Mouse (Mus musculus): ENCODE measurements around the gene 1700010I14Rik. TPM values are rescaled to one million over a fixed set of nuclear protein-coding genes. Genes with fewer than 3 reads are reported as not detected.
A peak's percentile ranks its signal among the peaks of the same experiment; 100 is the strongest.

Gene 1700010I14Rik
- total and polyA plus RNA-seq, 2 experiments from 2014 or later = 2.2 to 3.6 TPM

GRCm38 (mm10) chr17:8991160-8991559 is 3.0 kb downstream of the 1700010I14Rik start:
- peak; percentile 62 for DNase-seq (ENCODE audit: low spot score)
- Histone ChIP-seq H3K4me3 (ENCODE audit: low read depth, low read length) (no peak overlapping the region), H3K4me2 (ENCODE audit: low read depth, low read length, poor library complexity, severe bottlenecking) (no peak overlapping the region), H3K36me3 (ENCODE audit: insufficient read depth, low read length) (no peaks in the 10 kb centered on the region; the same call in 1 of the 2 replicates), H3K4me1 (ENCODE audit: insufficient read depth, low read length) (no peaks in the 10 kb centered on the region), H3K27ac (ENCODE audit: low read depth, low read length) (no peak overlapping the region), H3K27me3 (ENCODE audit: insufficient read depth, low read length) (no peaks in the 10 kb centered on the region), H3K9ac (replicated peaks; ENCODE audit: low read length, poor library complexity, severe bottlenecking) (no peak overlapping the region), H3K9me3 (ENCODE audit: low read length) (no peaks in the 10 kb centered on the region)
- TF ChIP-seq CTCF (IDR thresholded peaks at IDR 0.05) = peak; percentile 64
- ATAC-seq (ENCODE audit: low FRiP score) = no peak
- 23% methylated on average over 8 of the region's 8 CpGs for WGBS

GRCm38 (mm10) chr17:8995344-8995743 is 7.2 kb downstream of the 1700010I14Rik start:
- Histone ChIP-seq H3K27ac (ENCODE audit: low read depth, low read length) (no peak overlapping the region), H3K36me3 (ENCODE audit: insufficient read depth, low read length) (no peaks in the 10 kb centered on the region; the same call in 1 of the 2 replicates), H3K4me1 (ENCODE audit: insufficient read depth, low read length) (no peaks in the 10 kb centered on the region), H3K9ac (replicated peaks; ENCODE audit: low read length, poor library complexity, severe bottlenecking) (no peak overlapping the region), H3K27me3 (ENCODE audit: insufficient read depth, low read length) (no peaks in the 10 kb centered on the region), H3K4me2 (ENCODE audit: low read depth, low read length, poor library complexity, severe bottlenecking) (no peak overlapping the region), H3K9me3 (ENCODE audit: low read length) (no peaks in the 10 kb centered on the region), H3K4me3 (ENCODE audit: low read depth, low read length) (no peak overlapping the region)
- TF ChIP-seq CTCF (IDR thresholded peaks at IDR 0.05) = no peak
- DNase-seq (ENCODE audit: low spot score) (no peak), ATAC-seq (ENCODE audit: low FRiP score) (no peak)
- WGBS = 89% methylated on average over 1 of the region's 1 CpGs

- H3K4me2 ChIP-seq (ENCODE audit: low read depth, low read length, poor library complexity, severe bottlenecking) = no peak overlapping the region
- no peaks in the 10 kb centered on the region; the same call in 1 of the 2 replicates for H3K36me3 ChIP-seq (ENCODE audit: insufficient read depth, low read length)
- no peak for DNase-seq (ENCODE audit: low spot score)
- no peak for TF ChIP-seq CTCF (IDR thresholded peaks at IDR 0.05)
- H3K4me1 ChIP-seq (ENCODE audit: insufficient read depth, low read length) = no peaks in the 10 kb centered on the region
- H3K9ac ChIP-seq (replicated peaks; ENCODE audit: low read length, poor library complexity, severe bottlenecking) = no peak overlapping the region
- H3K27me3 ChIP-seq (ENCODE audit: insufficient read depth, low read length) = no peaks in the 10 kb centered on the region
- no peaks in the 10 kb centered on the region for H3K9me3 ChIP-seq (ENCODE audit: low read length)
- H3K27ac ChIP-seq (ENCODE audit: low read depth, low read length) = no peak overlapping the region
- 78% methylated on average over 4 of the region's 4 CpGs for whole genome bisulfite sequencing
- H3K4me3 ChIP-seq (ENCODE audit: low read depth, low read length) = no peak overlapping the region
- no peak for ATAC-seq (ENCODE audit: low FRiP score)
These were observed 14.3 kb downstream of the 1700010I14Rik start for GRCm38 (mm10) chr17:9002438-9002837.

GRCm38 (mm10) chr17:9004516-9004915 is 16.4 kb downstream of the 1700010I14Rik start:
- H3K36me3 ChIP-seq (ENCODE audit: insufficient read depth, low read length) = no peaks in the 10 kb centered on the region; the same call in 1 of the 2 replicates
- no peaks in the 10 kb centered on the region for H3K27me3 ChIP-seq (ENCODE audit: insufficient read depth, low read length)
- no peak overlapping the region for H3K4me2 ChIP-seq (ENCODE audit: low read depth, low read length, poor library complexity, severe bottlenecking)
- WGBS = 86% methylated on average over 3 of the region's 4 CpGs
- no peaks in the 10 kb centered on the region for H3K9me3 ChIP-seq (ENCODE audit: low read length)
- H3K4me1 ChIP-seq (ENCODE audit: insufficient read depth, low read length) = no peaks in the 10 kb centered on the region
- no peak for TF ChIP-seq CTCF (IDR thresholded peaks at IDR 0.05)
- H3K9ac ChIP-seq (replicated peaks; ENCODE audit: low read length, poor library complexity, severe bottlenecking) = no peak overlapping the region
- ATAC-seq (ENCODE audit: low FRiP score) (no peak), DNase-seq (ENCODE audit: low spot score) (no peak)
- no peak overlapping the region for H3K4me3 ChIP-seq (ENCODE audit: low read depth, low read length)
- no peak overlapping the region for H3K27ac ChIP-seq (ENCODE audit: low read depth, low read length)

GRCm38 (mm10) chr17:9023198-9023942 is 35.2 kb downstream of the 1700010I14Rik start:
- Histone ChIP-seq H3K27me3 (ENCODE audit: insufficient read depth, low read length) (no peaks in the 10 kb centered on the region), H3K9me3 (ENCODE audit: low read length) (no peaks in the 10 kb centered on the region), H3K9ac (replicated peaks; ENCODE audit: low read length, poor library complexity, severe bottlenecking) (no peak overlapping the region; the same call in 1 of the 2 replicates), H3K4me1 (ENCODE audit: insufficient read depth, low read length) (0 out of 2 replicates have a peak, but pooled peaks cover 3% of the 10 kb centered on the region), H3K4me2 (ENCODE audit: low read depth, low read length, poor library complexity, severe bottlenecking) (peak overlapping the region; percentile 22; the same call in 1 of the 2 replicates), H3K36me3 (ENCODE audit: insufficient read depth, low read length) (no peaks in the 10 kb centered on the region), H3K4me3 (ENCODE audit: low read depth, low read length) (no peak overlapping the region), H3K27ac (ENCODE audit: low read depth, low read length) (peak overlapping the region; percentile 57; the same call in 1 of the 2 replicates)
- ATAC-seq (ENCODE audit: low FRiP score) (peak; percentile 85), DNase-seq (ENCODE audit: low spot score) (peak; percentile 90)
- 20% methylated on average over 14 of the region's 14 CpGs for WGBS
- TF ChIP-seq CTCF (IDR thresholded peaks at IDR 0.05) = peak; percentile 83

GRCm38 (mm10) chr17:9030181-9030580 is 42.0 kb downstream of the 1700010I14Rik start:
- DNase-seq (ENCODE audit: low spot score) = peak; percentile 15
- peak; percentile 42 for TF ChIP-seq CTCF (IDR thresholded peaks at IDR 0.05)

More at GRCm38 (mm10) chr17:9030181-9030580, 42.0 kb downstream of the 1700010I14Rik start:
- WGBS = 62% methylated on average over 5 of the region's 5 CpGs
- no peak for ATAC-seq (ENCODE audit: low FRiP score)
- Histone ChIP-seq H3K9ac (replicated peaks; ENCODE audit: low read length, poor library complexity, severe bottlenecking) (no peak overlapping the region), H3K27me3 (ENCODE audit: insufficient read depth, low read length) (no peaks in the 10 kb centered on the region), H3K9me3 (ENCODE audit: low read length) (no peaks in the 10 kb centered on the region), H3K4me1 (ENCODE audit: insufficient read depth, low read length) (0 out of 2 replicates have a peak, but pooled peaks cover 3% of the 10 kb centered on the region), H3K27ac (ENCODE audit: low read depth, low read length) (no peak overlapping the region), H3K4me3 (ENCODE audit: low read depth, low read length) (no peak overlapping the region), H3K4me2 (ENCODE audit: low read depth, low read length, poor library complexity, severe bottlenecking) (no peak overlapping the region), H3K36me3 (ENCODE audit: insufficient read depth, low read length) (no peaks in the 10 kb centered on the region)
